Mouse (Mus musculus): ENCODE measurements around the gene Adamts3. TPM values are rescaled to one million over a fixed set of nuclear protein-coding genes. Genes with fewer than 3 reads are reported as not detected.

Gene Adamts3
- polyA plus RNA-seq, 1 experiment from 2014 or later, result 4.2 TPM

DNA sequence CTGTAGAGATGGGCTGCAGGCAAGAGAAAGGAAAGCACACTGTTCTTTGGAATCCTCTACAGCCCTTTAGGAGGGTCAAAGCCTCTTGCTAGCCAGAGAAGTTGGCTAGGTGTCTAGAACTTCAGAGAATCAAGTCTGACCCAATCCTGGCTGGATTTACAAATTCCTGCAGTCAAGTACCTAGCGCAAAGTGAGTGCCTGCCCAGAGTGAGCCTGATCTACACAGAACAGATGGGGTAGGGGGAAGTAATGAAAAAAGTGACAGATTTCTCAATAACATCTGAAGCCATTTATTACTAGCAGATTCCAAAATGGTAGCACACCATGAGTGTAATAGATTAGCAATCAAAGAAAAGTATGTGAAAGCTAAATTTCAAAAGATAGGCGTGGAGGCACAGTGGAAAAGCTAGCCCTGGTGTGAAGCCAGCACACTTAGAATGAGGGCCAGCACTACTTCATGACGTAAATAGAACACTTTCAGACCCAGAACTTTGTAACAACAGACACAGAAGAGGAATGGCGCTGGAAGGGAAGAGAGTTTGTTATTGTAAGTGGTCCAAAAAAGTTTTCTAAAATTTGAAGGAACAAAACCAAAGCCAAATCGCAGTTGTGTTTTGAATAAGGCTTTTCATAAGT lies 82.8 kb downstream of the Adamts3 start:
- H3K27ac ChIP-seq, result no peak overlapping the region
- no peaks in the 10 kb centered on the region for H3K4me1 ChIP-seq (replicated peaks)
- 86% methylated on average over 5 of the region's 5 CpGs for WGBS
- H3K27me3 ChIP-seq, result no peaks in the 10 kb centered on the region
- no peaks in the 10 kb centered on the region for H3K36me3 ChIP-seq
- H3K4me3 ChIP-seq, result no peak overlapping the region
- ATAC-seq (ENCODE audit: low FRiP score), result no peak
- peaks cover 8% of the 10 kb centered on the region; the same call in 1 of the 2 replicates for H3K9me3 ChIP-seq
- no peak overlapping the region for H3K9ac ChIP-seq
- no peak overlapping the region for H3K4me2 ChIP-seq

DNA sequence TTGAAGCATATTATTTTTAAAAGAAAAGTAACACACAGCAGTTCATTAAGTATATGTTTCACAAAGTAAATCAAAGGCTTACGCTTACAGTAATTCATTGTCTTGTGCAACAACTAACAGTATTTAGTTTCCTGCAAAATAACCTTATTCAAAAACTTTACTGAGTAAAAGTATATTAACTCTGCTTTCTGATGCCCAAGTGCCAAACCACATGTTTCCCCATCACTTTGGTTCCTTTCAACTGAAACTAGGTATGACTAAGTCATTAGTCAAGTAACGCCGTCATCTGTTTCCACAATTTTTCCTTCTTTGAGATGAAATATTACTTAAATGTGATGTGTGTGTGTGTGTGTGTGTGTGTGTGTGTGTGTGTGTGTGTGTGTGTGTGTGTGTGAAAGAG lies 89.4 kb downstream of the Adamts3 start:
- no peaks in the 10 kb centered on the region for H3K27me3 ChIP-seq
- no peaks in the 10 kb centered on the region for H3K4me1 ChIP-seq (replicated peaks)
- no peak overlapping the region for H3K4me3 ChIP-seq
- ATAC-seq (ENCODE audit: low FRiP score), result no peak
- no peaks in the 10 kb centered on the region for H3K36me3 ChIP-seq
- H3K9me3 ChIP-seq, result no peaks in the 10 kb centered on the region
- H3K4me2 ChIP-seq, result no peak overlapping the region
- no peak overlapping the region for H3K27ac ChIP-seq
- H3K9ac ChIP-seq, result no peak overlapping the region
- WGBS, result 98% methylated on average over 3 of the region's 3 CpGs

DNA sequence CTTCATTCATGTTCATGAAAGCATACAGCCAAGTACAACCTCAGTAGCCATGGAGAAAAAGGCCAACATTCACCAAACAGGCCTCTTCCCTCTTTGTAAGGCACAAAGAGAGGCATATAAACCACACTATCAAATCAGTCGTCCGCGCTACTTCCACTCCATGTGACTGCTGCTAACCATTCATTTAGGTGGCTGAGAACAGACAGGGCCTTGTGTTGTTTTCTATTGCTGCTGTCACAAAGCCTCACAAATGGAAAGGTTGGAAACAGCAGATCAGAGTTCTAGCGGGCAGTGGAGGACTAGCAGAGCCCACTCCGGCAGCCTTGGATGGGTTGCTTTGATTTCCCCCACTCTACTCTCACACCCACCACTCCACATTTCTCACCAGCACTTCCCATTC lies 98.5 kb downstream of the Adamts3 start:
- Histone ChIP-seq H3K27ac (no peak overlapping the region), H3K27me3 (no peaks in the 10 kb centered on the region), H3K9me3 (no peaks in the 10 kb centered on the region), H3K36me3 (no peaks in the 10 kb centered on the region), H3K9ac (no peak overlapping the region), H3K4me3 (no peak overlapping the region), H3K4me1 (replicated peaks) (no peaks in the 10 kb centered on the region), H3K4me2 (no peak overlapping the region)
- 0 out of 2 replicates have a peak, but pooled peaks have one; percentile 43 for ATAC-seq (ENCODE audit: low FRiP score)
- WGBS, result 55% methylated on average over 5 of the region's 5 CpGs

DNA sequence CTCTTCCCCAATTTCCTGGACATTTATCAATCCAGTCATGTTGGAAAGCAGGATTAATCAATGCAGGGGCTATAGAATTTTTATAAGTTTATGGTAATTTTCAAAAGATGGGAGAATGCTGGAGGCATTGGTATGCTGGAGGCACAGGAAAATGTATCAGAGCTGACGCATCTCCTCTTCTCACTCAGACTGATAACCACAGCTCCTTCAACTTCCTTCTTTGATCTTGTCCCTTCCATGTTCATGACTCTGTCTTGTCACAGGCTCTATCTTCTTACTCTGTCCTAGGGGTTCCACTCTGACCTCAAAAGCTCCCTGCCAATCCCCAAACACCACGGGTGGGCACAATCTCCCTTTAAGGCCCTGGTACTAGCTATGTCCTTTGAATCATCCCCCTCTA lies 103.3 kb downstream of the Adamts3 start:
- Histone ChIP-seq H3K4me3 (no peak overlapping the region), H3K36me3 (no peaks in the 10 kb centered on the region), H3K9ac (no peak overlapping the region), H3K4me1 (replicated peaks) (no peaks in the 10 kb centered on the region), H3K27me3 (no peaks in the 10 kb centered on the region), H3K27ac (no peak overlapping the region), H3K4me2 (no peak overlapping the region), H3K9me3 (no peaks in the 10 kb centered on the region)
- ATAC-seq (ENCODE audit: low FRiP score), result no peak
- 89% methylated on average over 2 of the region's 2 CpGs for WGBS

DNA sequence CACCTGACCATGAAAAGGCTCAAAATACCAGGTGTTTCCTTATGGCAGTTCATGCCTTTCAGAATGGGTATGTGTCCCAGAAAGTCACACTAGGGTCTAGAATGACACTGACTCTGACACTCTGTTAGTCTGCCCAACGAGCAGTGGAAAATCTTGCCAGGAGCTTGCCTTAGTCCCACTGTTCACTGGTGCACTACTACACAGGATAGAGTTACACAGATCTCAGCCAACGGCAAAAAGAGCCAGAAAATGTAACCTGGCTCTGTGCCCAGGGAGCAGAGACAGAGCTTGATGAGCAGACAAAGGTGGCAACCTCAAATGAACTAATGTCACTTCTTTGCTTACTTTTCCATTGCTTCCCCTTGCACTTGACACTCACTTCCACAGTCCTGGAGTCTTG lies 104.5 kb downstream of the Adamts3 start:
- no peak for ATAC-seq (ENCODE audit: low FRiP score)
- 49% methylated on average over 2 of the region's 2 CpGs for WGBS

DNA sequence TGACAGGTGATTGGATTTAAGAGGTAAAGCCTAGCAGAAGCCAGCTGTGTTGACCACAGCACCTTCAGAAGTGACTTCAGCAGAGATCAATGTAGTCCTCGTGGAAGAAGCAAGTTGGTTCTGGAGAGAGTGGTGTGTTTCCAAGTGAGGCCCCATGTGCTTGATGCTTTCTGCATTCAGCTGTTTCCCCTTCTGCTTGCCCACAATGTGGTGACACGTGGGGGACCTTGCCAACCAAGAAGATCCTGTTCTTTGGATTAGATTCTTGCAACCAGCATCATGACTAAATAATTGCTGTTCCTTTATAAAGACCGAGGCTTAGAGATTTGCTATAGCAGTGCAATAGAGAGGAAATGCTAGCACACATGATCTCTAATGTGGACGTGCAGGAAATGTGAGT lies 105.7 kb downstream of the Adamts3 start:
- no peak overlapping the region for H3K27ac ChIP-seq
- H3K4me3 ChIP-seq, result no peak overlapping the region
- H3K4me2 ChIP-seq, result no peak overlapping the region
- WGBS, result 75% methylated on average over 4 of the region's 4 CpGs
- H3K4me1 ChIP-seq (replicated peaks), result no peaks in the 10 kb centered on the region
- H3K36me3 ChIP-seq, result no peaks in the 10 kb centered on the region
- no peaks in the 10 kb centered on the region for H3K27me3 ChIP-seq
- ATAC-seq (ENCODE audit: low FRiP score), result no peak
- no peak overlapping the region for H3K9ac ChIP-seq
- H3K9me3 ChIP-seq, result no peaks in the 10 kb centered on the region

More for the DNA sequence above, 104.5 kb downstream of the Adamts3 start:
- H3K27ac ChIP-seq, result no peak overlapping the region
- H3K4me3 ChIP-seq, result no peak overlapping the region
- no peaks in the 10 kb centered on the region for H3K36me3 ChIP-seq
- no peak overlapping the region for H3K4me2 ChIP-seq
- H3K9ac ChIP-seq, result no peak overlapping the region
- no peaks in the 10 kb centered on the region for H3K4me1 ChIP-seq (replicated peaks)
- no peaks in the 10 kb centered on the region for H3K9me3 ChIP-seq
- no peaks in the 10 kb centered on the region for H3K27me3 ChIP-seq

DNA sequence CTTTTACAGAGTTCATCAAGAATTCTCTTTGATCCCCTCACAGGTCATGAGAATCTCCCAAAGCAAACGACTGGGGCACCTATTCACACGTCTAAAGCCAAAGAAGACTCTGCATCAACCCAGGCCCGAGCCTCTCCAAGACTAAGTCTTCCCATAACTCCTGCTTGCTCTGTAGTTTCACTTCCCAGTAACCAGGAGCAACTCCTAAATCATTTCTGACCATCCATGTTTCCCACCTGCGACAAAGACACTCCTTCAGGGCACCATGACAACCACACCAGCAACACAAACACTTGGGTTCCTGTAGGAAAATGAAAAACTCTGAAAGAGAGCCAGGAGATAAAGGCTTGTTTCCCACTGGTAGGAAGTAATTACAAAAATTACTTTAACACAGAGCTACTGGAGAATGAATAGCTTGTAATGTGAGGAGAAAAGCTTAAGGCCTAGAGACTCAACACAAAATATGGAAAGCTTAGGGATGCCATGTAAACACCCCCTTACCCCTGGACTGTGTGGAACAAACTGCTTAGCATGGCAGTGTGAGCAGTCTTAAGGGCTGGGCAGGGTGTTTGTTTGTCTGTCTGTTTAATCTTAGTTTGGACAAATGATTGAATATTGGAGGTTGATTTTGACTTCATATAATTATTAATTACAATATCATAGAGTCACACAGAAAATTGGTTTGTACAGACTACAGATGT lies 112.3 kb downstream of the Adamts3 start:
- WGBS, result 47% methylated on average over 4 of the region's 4 CpGs
- Histone ChIP-seq H3K4me1 (replicated peaks) (no peaks in the 10 kb centered on the region), H3K27me3 (no peaks in the 10 kb centered on the region), H3K4me3 (no peak overlapping the region), H3K9ac (no peak overlapping the region), H3K4me2 (no peak overlapping the region), H3K9me3 (no peaks in the 10 kb centered on the region), H3K27ac (no peak overlapping the region), H3K36me3 (no peaks in the 10 kb centered on the region)
- peak; percentile 57; the same call in 1 of the 2 replicates for ATAC-seq (ENCODE audit: low FRiP score)

DNA sequence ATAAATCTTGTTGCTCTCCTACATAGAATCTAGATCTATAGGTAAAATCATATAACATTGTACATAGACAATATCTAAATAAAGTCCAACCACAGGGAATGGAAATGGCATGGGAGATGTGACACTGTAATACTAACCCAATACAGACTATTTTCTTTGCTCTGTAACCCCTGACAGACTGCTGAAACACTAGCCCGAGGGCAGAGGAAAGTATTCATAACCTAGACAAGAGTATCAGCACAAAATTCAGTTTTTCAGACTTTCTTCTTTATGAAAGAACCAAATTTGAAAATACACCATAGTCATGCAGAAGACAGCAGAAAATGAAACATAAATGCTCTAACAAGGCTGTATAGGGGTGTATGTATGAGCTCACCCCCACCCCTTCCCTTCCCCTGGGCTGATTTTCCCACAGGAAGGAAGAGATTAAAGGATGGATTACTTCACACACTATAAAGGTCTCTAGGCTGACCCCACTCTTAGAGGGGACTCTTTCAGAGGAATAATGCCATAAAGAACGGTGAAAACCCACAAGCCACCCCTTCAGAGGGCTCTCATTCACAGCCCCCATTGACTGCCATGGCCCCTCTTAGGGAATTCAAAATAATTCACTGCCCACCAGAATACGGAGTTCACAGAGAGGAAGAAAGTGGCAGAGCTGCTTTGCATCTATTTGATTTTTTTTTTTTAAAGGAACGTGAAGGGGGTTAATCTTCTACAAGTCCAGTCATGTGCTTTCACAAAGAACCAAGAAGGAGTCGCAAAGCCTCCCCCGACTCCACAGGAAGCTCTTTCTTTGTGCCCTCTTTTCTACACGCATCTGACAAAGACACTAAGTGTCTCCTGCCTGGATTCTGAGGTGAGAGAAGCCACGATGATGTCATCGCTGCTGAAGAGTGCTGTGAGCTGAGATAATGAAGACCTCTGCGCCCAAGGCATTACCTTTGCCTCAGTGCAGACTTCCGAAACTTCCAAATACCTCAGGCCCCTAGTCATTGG lies 119.6 kb downstream of the Adamts3 start:
- H3K27ac ChIP-seq, result 0 out of 2 replicates have a peak overlapping the region, but pooled peaks have one; percentile 18
- H3K27me3 ChIP-seq, result no peaks in the 10 kb centered on the region
- peaks cover 8% of the 10 kb centered on the region for H3K4me1 ChIP-seq (replicated peaks)
- H3K36me3 ChIP-seq, result no peaks in the 10 kb centered on the region
- H3K9ac ChIP-seq, result peak overlapping the region; percentile 43; the same call in 1 of the 2 replicates
- ATAC-seq (ENCODE audit: low FRiP score), result peak; percentile 83
- H3K4me3 ChIP-seq, result no peak overlapping the region
- H3K4me2 ChIP-seq, result peak overlapping the region; percentile 19; the same call in 1 of the 2 replicates
- H3K9me3 ChIP-seq, result no peaks in the 10 kb centered on the region
- 6% methylated on average over 11 of the region's 11 CpGs for WGBS

DNA sequence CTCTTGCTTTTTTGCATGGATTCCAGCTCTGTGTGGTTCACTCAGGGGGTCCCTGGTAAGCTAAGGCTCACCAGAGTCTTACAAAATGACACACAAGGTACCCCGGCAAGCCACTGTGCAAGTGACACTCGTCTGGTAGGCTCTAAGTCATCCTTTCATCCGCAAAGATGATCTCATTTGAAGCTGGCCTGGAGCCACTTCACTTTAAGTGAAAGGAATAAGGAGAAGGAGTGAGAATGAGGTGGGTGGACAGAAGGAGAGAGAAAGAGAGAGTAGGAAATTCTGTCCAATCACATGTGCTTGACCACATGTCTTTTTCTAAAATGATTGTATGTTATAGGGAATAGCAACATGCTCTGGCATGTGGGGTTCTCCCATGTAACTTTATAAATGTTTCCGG lies 122.8 kb downstream of the Adamts3 start:
- H3K36me3 ChIP-seq, result no peaks in the 10 kb centered on the region
- H3K9me3 ChIP-seq, result no peaks in the 10 kb centered on the region
- H3K27ac ChIP-seq, result no peak overlapping the region
- H3K4me1 ChIP-seq (replicated peaks), result peaks cover 8% of the 10 kb centered on the region
- 50% methylated on average over 4 of the region's 4 CpGs for whole genome bisulfite sequencing
- H3K4me2 ChIP-seq, result no peak overlapping the region
- no peak overlapping the region for H3K4me3 ChIP-seq
- no peak overlapping the region for H3K9ac ChIP-seq
- no peaks in the 10 kb centered on the region for H3K27me3 ChIP-seq
- no peak for ATAC-seq (ENCODE audit: low FRiP score)

DNA sequence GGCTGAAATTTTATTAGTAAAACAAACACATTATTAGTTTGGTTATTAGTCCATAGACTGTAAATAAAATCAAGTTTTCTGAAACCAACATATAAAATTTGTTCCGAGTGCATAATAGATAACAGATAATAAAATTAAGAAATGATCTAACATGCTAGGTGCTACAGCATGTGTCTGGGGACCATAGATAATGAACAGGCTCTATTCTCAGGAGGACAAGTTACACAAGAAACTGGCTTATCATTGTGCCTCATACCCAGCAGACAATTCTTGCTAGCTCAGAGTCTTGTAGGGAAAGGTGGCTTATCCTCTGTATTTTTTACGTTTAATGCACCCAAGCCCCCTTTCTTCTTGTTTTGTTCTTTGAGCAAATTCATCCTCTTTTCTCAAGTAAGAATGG lies 131.3 kb downstream of the Adamts3 start:
- ATAC-seq (ENCODE audit: low FRiP score), result no peak
- H3K9ac ChIP-seq, result no peak overlapping the region
- WGBS, result 95% methylated on average over 2 of the region's 2 CpGs

DNA sequence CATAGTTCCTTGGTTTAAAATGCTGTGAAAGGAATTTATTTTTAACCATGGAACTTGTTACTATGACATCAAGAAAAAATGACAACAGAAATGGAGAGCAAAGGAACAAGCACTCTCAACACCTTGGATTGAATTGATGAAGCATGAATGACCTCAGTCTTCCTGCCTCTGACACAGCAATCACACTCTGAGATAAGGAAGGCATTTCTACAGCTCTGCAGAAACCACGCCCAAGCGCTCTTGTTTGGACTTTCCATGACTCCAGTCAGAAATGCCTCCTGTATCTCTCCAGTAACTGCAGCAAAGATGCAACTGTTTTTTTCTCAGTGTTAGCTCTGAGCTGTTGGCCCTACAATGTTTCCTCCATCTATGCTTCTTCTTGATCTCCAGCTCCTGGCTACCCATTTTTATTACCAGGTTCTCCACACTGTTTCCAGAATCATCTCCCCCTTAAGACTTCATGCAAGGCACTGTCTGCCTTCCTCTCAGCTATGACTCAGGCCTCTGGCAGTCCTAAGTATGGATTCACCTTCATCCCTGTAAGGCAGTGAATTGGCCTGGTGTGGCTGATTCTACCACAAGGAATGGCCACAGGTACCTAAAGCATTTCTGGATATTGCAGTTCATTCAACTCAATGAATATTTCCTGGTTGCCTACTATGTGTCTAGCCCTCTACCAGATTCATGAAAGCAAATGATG lies 134.8 kb downstream of the Adamts3 start:
- Histone ChIP-seq H3K36me3 (no peaks in the 10 kb centered on the region), H3K9ac (no peak overlapping the region), H3K4me2 (no peak overlapping the region), H3K4me1 (replicated peaks) (no peaks in the 10 kb centered on the region), H3K9me3 (no peaks in the 10 kb centered on the region), H3K27me3 (no peaks in the 10 kb centered on the region), H3K27ac (no peak overlapping the region), H3K4me3 (no peak overlapping the region)
- 98% methylated on average over 2 of the region's 2 CpGs for WGBS
- no peak for ATAC-seq (ENCODE audit: low FRiP score)

More for the DNA sequence above, 131.3 kb downstream of the Adamts3 start:
- Histone ChIP-seq H3K27ac (no peak overlapping the region), H3K9me3 (no peaks in the 10 kb centered on the region), H3K36me3 (no peaks in the 10 kb centered on the region), H3K27me3 (no peaks in the 10 kb centered on the region), H3K4me3 (no peak overlapping the region), H3K4me1 (replicated peaks) (no peaks in the 10 kb centered on the region), H3K4me2 (no peak overlapping the region)
